Mouse (Mus musculus) right cerebral cortex, postnatal 14 days (tissue): ENCODE data around the gene Golga7b.

Experiments
- DNase-seq: peaks from one replicate; pipeline ENCODE4 v3.0.0; 2022

Golga7b gene

DNA sequence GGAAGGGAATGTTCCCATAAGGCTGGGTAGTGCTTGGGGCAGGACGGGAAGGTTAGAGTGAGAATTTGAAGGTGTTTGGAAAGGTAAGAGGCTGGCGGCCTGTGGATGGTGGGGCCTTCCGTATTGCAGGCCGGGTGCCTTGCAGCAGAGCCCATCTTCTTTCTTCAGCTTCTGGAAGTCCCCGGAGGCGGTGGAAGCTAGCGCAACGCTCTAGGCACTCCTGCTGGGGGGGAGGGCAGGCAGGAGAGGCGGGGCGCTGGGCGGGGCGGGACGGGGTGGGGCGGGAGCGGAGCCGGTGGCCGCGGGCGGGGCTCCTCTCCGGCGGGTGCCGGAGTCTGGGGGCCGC, 8.0 kb downstream of the Golga7b start:
- DNase-seq: peak; percentile 71

GRCm38 (mm10) chr19:42255784-42256610, 8.6 kb downstream of the Golga7b start:
- peak; percentile 58 for DNase-seq

DNA sequence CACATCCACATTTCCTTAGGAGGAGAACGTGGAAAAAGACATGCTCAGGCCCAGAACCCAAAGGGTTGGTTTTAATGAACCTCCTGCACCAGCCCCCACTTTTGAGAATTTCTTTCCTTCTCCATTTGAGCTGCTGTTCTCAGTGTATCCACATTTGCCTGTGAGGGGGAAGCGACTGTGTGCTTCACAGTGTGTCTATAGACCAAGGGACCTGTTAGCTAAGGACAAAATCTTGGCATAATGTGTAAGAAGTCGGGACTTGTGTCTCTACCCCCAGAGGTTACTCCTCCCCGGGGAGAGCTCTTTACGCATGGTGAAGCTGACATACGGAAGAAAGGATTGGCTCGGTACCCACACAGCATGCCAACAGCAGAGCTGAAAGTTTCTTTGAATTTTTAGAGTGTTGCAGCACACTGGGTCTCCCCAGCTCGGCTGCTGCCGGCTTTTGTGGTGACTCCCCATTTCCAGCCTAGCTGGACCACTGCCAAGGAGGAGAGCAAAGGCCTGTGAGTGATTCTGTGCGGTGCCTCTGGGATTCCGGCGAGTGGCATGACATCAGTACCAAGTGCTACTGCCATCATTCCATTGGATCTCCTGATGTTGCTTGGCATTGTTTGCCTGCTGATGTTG, 9.4 kb downstream of the Golga7b start:
- DNase-seq: peak; percentile 56

- DNase-seq: no peak
These were observed 9.9 kb downstream of the Golga7b start for GRCm38 (mm10) chr19:42257241-42257635.

GRCm38 (mm10) chr19:42258031-42258430, 10.7 kb downstream of the Golga7b start:
- DNase-seq: no peak

GRCm38 (mm10) chr19:42258596-42258995, 11.2 kb downstream of the Golga7b start:
- no peak for DNase-seq

DNA sequence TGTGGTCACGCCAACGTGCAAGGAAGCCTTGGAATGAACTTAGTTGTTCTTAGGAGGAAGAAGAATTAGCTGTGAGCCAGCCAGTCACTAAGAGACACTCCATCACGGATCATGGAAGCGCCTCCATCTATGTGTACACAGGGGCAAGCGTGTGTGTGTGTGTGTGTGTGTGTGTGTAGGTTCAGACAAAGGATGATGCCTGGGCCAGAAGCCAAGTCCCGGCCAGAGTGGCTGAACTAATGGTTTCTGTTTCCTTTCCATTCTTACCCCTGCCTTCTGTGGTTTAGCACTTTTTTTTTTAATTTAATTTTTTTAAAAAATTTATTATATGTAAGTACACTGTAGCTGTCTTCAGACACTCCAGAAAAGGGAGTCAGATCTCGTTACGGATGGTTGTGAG, 13.1 kb downstream of the Golga7b start:
- no peak for DNase-seq

GRCm38 (mm10) chr19:42263524-42263923, 16.1 kb downstream of the Golga7b start:
- DNase-seq: no peak

- no peak for DNase-seq
These were observed 21.0 kb downstream of the Golga7b start for GRCm38 (mm10) chr19:42268337-42268736.

GRCm38 (mm10) chr19:42270119-42270518, 22.7 kb downstream of the Golga7b start:
- DNase-seq: no peak

GRCm38 (mm10) chr19:42271182-42271581, 23.8 kb downstream of the Golga7b start:
- no peak for DNase-seq

DNA sequence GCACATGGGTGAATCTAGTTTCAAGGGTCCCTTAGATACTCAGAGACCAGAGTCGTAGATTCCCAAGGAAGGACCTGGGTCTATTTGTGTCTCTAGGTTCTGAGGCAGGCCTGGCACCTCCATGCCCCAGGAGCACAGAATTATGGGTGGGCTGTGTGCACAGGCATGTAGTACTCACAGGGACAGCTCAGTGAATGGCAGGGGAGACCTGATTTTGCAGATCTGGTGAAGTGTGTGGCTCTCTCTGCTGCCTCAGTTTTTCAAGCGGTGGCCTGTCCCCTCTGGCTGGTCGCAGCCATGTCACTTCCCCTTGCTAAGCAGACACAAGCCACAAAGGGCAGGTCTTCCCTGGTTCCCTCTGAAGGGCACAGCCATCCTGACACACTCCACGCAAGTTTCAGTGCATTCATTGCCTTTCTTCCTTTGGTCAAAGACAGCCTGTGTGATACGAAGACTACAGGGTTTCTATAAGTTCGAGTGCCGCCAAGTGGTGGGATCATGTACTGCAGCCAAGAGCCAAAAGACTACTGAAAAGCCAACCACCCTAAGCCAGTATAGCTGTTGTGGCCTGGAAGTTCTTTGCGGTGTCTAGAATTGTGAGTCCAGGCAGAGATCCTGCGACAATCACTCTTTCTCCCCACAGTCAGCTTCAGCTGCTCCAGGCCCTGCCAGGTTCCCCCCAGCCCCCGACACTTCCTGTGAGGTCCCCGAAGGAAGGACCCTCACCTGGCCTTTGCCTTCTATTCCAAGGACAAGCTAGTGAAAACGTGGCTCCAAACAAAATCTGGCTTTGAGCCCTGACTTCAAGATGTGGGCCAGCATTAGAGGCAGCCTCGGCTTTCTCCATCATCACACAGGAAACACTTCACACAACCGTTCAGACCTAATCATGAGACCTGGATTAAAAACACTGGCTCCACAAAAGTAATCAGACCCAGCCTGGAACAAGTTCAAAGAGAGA, 24.9 kb downstream of the Golga7b start:
- DNase-seq: peak; percentile 91

GRCm38 (mm10) chr19:42277288-42277687, 29.9 kb downstream of the Golga7b start:
- DNase-seq: no peak

DNA sequence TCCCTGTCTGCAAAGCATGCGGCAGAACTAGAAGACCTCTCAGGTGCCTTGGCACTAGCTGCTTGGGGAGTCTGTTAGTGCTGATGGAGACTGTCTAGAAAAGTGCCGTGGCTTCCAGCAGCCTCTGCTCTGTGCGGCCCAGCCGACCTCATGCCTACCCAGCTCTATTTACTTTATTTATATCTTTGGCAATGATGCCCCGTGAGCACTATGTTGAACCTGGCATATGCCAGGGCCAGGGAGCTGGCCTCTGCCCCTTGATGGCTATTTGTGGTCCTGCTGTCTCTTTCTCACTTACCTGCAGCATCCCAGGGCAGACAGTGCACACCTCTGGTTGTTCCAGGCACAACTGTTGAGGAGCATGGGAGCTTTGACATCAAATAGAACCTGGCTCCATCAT, 31.1 kb downstream of the Golga7b start:
- no peak for DNase-seq

GRCm38 (mm10) chr19:42279611-42280010, 32.2 kb downstream of the Golga7b start:
- DNase-seq: no peak

- DNase-seq: no peak
These were observed 36.8 kb downstream of the Golga7b start for GRCm38 (mm10) chr19:42284178-42284577.

DNA sequence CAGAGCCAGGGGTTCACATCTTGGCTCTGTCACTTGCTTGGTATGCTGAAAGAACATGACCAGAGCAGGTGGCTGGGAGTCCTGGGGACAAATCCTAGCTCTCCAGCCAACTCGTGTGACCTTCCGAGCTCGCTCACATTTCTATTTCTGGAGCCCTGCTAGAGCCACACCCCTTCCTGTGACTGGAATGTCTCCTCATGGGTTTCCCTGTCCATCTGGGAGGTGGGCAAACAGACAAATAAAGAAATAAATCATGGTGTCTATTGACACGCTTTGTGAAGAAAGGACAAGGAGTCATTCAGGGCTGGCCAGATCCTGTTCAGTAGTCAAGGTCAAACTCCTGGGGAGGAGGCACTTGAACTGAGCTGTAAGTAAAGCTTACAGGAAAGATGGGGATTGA, 41.0 kb downstream of the Golga7b start:
- no peak for DNase-seq

GRCm38 (mm10) chr19:42290954-42291661, 43.7 kb downstream of the Golga7b start:
- no peak for DNase-seq

DNA sequence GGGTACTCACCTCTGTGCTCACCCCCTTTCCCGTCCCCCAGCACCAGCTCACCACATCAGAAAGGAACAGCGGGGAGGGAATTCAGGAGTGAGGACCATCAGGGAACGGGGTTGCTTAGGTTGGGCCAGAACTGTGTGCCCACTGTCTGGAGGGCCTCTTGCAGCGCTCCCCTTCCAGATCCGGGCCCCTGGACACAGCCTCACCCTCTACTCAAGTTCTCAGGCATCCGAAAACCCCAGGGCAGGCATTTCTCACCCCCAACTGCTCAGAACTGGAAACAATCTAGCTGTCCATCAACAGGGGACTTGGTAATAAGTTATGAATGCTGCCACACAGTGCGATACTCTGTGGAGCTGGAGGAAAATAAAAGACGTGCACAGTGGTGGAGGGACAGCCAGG, 44.7 kb downstream of the Golga7b start:
- no peak for DNase-seq

DNA sequence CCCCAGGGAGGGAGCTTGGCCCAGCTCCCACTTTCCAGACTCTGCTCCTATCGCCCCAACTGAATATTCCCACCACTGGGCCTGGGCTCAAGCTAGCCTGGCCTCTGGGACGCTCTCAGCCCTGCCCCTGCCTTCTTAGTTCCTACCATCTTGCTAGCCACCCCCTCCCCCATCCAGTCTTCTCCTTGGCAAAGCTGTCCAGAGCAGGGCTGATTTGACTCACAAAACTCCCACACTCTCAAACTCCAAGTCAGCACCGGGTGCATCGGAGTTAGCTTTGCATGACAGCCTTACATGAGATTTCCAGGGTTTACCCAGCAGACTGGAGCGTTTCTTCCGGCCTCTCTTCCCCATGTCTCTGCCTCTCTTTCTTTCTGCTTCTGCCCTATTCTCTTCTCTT, 45.8 kb downstream of the Golga7b start:
- no peak for DNase-seq

DNA sequence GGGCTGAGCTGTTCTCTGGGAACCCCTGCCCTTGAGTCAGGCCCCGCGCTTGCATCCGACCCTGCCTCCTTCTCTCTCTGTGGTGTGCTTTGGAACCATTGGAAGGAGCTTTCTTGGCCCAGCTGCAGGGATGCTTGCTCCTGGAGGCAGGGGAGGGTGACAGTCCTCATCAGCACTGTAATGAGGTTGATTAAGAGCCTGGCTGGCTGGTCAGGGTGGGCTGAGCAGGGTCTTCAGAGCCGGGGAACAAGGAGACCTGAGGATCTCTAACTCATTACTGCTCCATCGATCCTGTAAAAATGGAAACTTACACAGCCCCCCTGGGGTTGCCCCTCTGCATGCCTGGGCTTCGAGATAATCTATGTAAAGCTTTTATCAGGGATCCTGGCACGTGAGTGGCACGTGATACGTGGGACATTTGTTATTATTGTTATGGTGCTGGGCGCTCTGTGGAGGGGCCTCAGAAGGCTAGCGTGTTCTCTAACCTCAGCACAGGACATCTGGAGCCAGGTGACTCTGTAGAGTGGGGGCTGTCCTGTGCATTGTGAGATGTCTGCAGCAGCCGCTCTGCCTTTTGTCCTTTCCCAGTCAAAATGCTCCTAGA, 55.9 kb downstream of the Golga7b start:
- DNase-seq: no peak

DNA sequence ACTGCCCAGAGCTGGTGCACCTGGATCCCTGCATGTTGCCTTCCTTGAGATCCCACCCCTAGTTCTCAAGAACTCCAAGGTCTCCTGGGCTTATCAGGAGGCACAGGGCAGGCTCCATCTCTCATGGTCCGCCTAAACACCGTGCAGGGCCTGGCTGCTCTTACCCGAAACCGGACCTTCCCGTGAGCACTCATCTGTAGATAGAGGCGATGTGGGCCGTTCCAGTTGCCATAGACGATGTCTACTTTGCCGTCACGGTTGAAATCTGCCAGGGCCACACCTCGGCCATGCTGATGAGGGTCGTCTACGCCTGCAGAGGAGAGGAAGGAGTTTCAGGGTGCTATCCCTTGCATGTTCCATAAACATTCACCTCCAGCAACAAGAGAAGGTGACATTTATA, 57.1 kb downstream of the Golga7b start:
- no peak for DNase-seq
